Mouse (Mus musculus) right cerebral cortex, postnatal 36 days (tissue): ENCODE measurements at regions not wholly inside any gene's neighbourhood (a gene's known extent, or its start where the extent isn't known, plus 50 kb on each side); places are given as distances from the start of the nearest gene placed in this dataset.

Experiments
- DNase-seq, 2 experiments: peaks; one replicate each; pipeline ENCODE4 v3.0.0; 2022; ENCODE audit warnings: low spot score in 2 of 2, mixed read lengths in 1 of 2

GRCm38 (mm10) chr12:9847034-9847433 is 277.1 kb downstream of the Osr1 start:
- no peak for DNase-seq

GRCm38 (mm10) chr12:9847465-9848205 is 277.7 kb downstream of the Osr1 start:
- DNase-seq: no peak

- no peak for DNase-seq
Observed at GRCm38 (mm10) chr12:9855503-9856024, 285.6 kb downstream of the Osr1 start.

GRCm38 (mm10) chr12:9856128-9856621 is 286.3 kb downstream of the Osr1 start:
- DNase-seq: peak in 1 of 2 experiments; percentile 2

- peak; percentile 72 to 79 for DNase-seq
Observed at GRCm38 (mm10) chr12:9857990-9858389, 288.1 kb downstream of the Osr1 start.

GRCm38 (mm10) chr12:9862301-9862700 is 292.4 kb downstream of the Osr1 start:
- DNase-seq: no peak

- no peak for DNase-seq
Observed at GRCm38 (mm10) chr12:9872236-9872635, 302.3 kb downstream of the Osr1 start.

GRCm38 (mm10) chr12:9873214-9873613 is 303.3 kb downstream of the Osr1 start:
- no peak for DNase-seq

- no peak for DNase-seq
Observed at GRCm38 (mm10) chr12:9874823-9875222, 304.9 kb downstream of the Osr1 start.

- DNase-seq: no peak
Observed at GRCm38 (mm10) chr12:9881953-9882623, 312.2 kb downstream of the Osr1 start.

- DNase-seq: no peak
Observed at GRCm38 (mm10) chr12:9883037-9883730, 313.3 kb downstream of the Osr1 start.

GRCm38 (mm10) chr12:9894521-9894920 is 324.6 kb downstream of the Osr1 start:
- DNase-seq: no peak

GRCm38 (mm10) chr12:9897980-9898379 is 328.1 kb downstream of the Osr1 start:
- no peak for DNase-seq

- DNase-seq: no peak
Observed at GRCm38 (mm10) chr12:9898420-9898819, 328.5 kb downstream of the Osr1 start.

- DNase-seq: no peak
Observed at GRCm38 (mm10) chr12:9901948-9902347, 332.0 kb downstream of the Osr1 start.

GRCm38 (mm10) chr12:9903702-9904231 is 333.9 kb downstream of the Osr1 start:
- no peak for DNase-seq

GRCm38 (mm10) chr12:9912333-9912732 is 342.4 kb downstream of the Osr1 start:
- DNase-seq: no peak

- DNase-seq: no peak
Observed at GRCm38 (mm10) chr12:9915726-9916140, 345.8 kb downstream of the Osr1 start.

GRCm38 (mm10) chr12:9918026-9918425 is 348.1 kb downstream of the Osr1 start:
- DNase-seq: no peak

- no peak for DNase-seq
Observed at GRCm38 (mm10) chr12:9919007-9919406, 349.1 kb downstream of the Osr1 start.

GRCm38 (mm10) chr12:9919433-9919832 is 349.5 kb downstream of the Osr1 start:
- no peak for DNase-seq

- no peak for DNase-seq
Observed at GRCm38 (mm10) chr12:9920401-9920800, 350.5 kb downstream of the Osr1 start.
